Mouse (Mus musculus): ENCODE measurements at regions not wholly inside any gene's neighbourhood (a gene's known extent, or its start where the extent isn't known, plus 50 kb on each side); places are given as distances from the start of the nearest gene placed in this dataset.

- TF ChIP-seq POLR2AphosphoS5 (IDR thresholded peaks at IDR 0.05; ENCODE audit: borderline replicate concordance, low read depth, low read length) = no peak
- TF ChIP-seq KAT2A (conservative IDR thresholded peaks at IDR 0.05; ENCODE audit: low read depth, low read length) = no peak
- TF ChIP-seq CTCF (IDR thresholded peaks at IDR 0.05 in 2 of 3, conservative IDR thresholded peaks at IDR 0.05 in 1 of 3; ENCODE audit: control insufficient read depth in 1 of 3, insufficient read depth in 1 of 3, low read depth in 2 of 3, low read length in 3 of 3, poor library complexity in 1 of 3, severe bottlenecking in 1 of 3) = no peak
- TF ChIP-seq POLR2A (IDR thresholded peaks at IDR 0.05; ENCODE audit: control insufficient read depth in 1 of 2, insufficient read depth in 1 of 2, low read depth in 1 of 2, low read length in 2 of 2, poor library complexity in 1 of 2) = no peak
- TF ChIP-seq TCF12 (IDR thresholded peaks at IDR 0.05; ENCODE audit: low read depth, low read length) = no peak
- TF ChIP-seq TBP (IDR thresholded peaks at IDR 0.05; ENCODE audit: low read depth, low read length) = no peak
- no peak for TF ChIP-seq E2F4 (IDR thresholded peaks at IDR 0.05; ENCODE audit: borderline replicate concordance, low read depth, low read length)
- TF ChIP-seq USF1 (IDR thresholded peaks at IDR 0.05; ENCODE audit: low read depth, low read length) = no peak
Measured at GRCm38 (mm10) chr1:64331566-64331965, 200.9 kb upstream of the Creb1 start.
